Mouse (Mus musculus) testis, adult 2 months (tissue): ENCODE measurements around the gene Prkce. TPM values are rescaled to one million over a fixed set of nuclear protein-coding genes. Genes with fewer than 3 reads are reported as not detected.

Experiments
- H3K27ac ChIP-seq: fragments of 200-500 bp; 2 replicates; pipeline ENCODE4 v1.5.1; 2012; ENCODE audit warnings: low read depth, low read length; ENCODE audit not compliant: control insufficient read depth, insufficient read depth
- H3K27me3 ChIP-seq: fragments of 200-500 bp; 2 replicates; pipeline ENCODE4 v1.6.1; 2012; ENCODE audit warnings: mild to moderate bottlenecking, low read length, moderate library complexity; ENCODE audit not compliant: control insufficient read depth, insufficient read depth
- H3K36me3 ChIP-seq: fragments of 200-500 bp; 2 replicates; pipeline ENCODE4 v1.6.1; 2012; ENCODE audit warnings: mild to moderate bottlenecking, low read length; ENCODE audit not compliant: control insufficient read depth, insufficient read depth
- H3K4me1 ChIP-seq: fragments of 200-500 bp; 2 replicates; pipeline ENCODE4 v1.6.1; 2012; ENCODE audit warnings: low read length; ENCODE audit not compliant: control insufficient read depth, insufficient read depth
- H3K4me3 ChIP-seq: fragments of 200-500 bp; 2 replicates; pipeline ENCODE4 v1.5.1; 2012; ENCODE audit warnings: low read depth, mild to moderate bottlenecking, low read length, moderate library complexity, mixed read lengths; ENCODE audit not compliant: control insufficient read depth
- CTCF ChIP-seq: fragments of 200-500 bp; IDR thresholded peaks from 2 replicates; pipeline ENCODE4 v1.5.1; 2012; ENCODE audit warnings: low read depth, mild to moderate bottlenecking, inconsistent platforms, low read length, moderate library complexity; ENCODE audit not compliant: control insufficient read depth, insufficient read depth, insufficient replicate concordance
- POLR2A ChIP-seq: fragments of 200-500 bp; IDR thresholded peaks from 2 replicates; pipeline ENCODE4 v1.6.1; 2012; ENCODE audit warnings: low read depth, mild to moderate bottlenecking, inconsistent platforms, low read length, moderate library complexity; ENCODE audit not compliant: control insufficient read depth
- polyA plus RNA-seq: library from polyadenylated mRNA; depleted of rRNA; stranded (reverse); fragments of >200 nt; gene quantifications from 2 replicates; pipeline ENCODE4 v1.2.3, GENCODE M21; 2012

The Prkce gene
- polyA plus RNA-seq, 1 experiment = 1.2 TPM

- TF ChIP-seq POLR2A (no peak), CTCF (no peak)
- Histone ChIP-seq H3K27ac (no peak overlapping the region), H3K4me3 (no peak overlapping the region)
Measured at GRCm38 (mm10) chr17:86358388-86358787, 190.8 kb downstream of the Prkce start.

GRCm38 (mm10) chr17:86358847-86359246 is 191.3 kb downstream of the Prkce start:
- Histone ChIP-seq H3K27me3 (no peaks in the 10 kb centered on the region), H3K4me1 (no peaks in the 10 kb centered on the region), H3K27ac (no peak overlapping the region), H3K36me3 (no peaks in the 10 kb centered on the region), H3K4me3 (no peak overlapping the region)
- no peak for TF ChIP-seq POLR2A
- no peak for TF ChIP-seq CTCF

More at GRCm38 (mm10) chr17:86358388-86358787, 190.8 kb downstream of the Prkce start:
- no peaks in the 10 kb centered on the region for H3K27me3 ChIP-seq
- H3K36me3 ChIP-seq = no peaks in the 10 kb centered on the region
- H3K4me1 ChIP-seq = no peaks in the 10 kb centered on the region

GRCm38 (mm10) chr17:86360849-86361248 is 193.3 kb downstream of the Prkce start:
- TF ChIP-seq POLR2A = no peak
- TF ChIP-seq CTCF = no peak
- Histone ChIP-seq H3K4me1 (no peaks in the 10 kb centered on the region), H3K4me3 (no peak overlapping the region), H3K27ac (no peak overlapping the region), H3K27me3 (no peaks in the 10 kb centered on the region), H3K36me3 (no peaks in the 10 kb centered on the region)

- Histone ChIP-seq H3K36me3 (no peaks in the 10 kb centered on the region), H3K27me3 (no peaks in the 10 kb centered on the region), H3K4me1 (no peaks in the 10 kb centered on the region), H3K27ac (no peak overlapping the region), H3K4me3 (no peak overlapping the region)
- no peak for TF ChIP-seq CTCF
- no peak for TF ChIP-seq POLR2A
Measured at GRCm38 (mm10) chr17:86363356-86363755, 195.8 kb downstream of the Prkce start.

- Histone ChIP-seq H3K4me3 (no peak overlapping the region), H3K4me1 (no peaks in the 10 kb centered on the region), H3K27ac (no peak overlapping the region), H3K27me3 (no peaks in the 10 kb centered on the region), H3K36me3 (no peaks in the 10 kb centered on the region)
- no peak for TF ChIP-seq CTCF
- no peak for TF ChIP-seq POLR2A
Measured at GRCm38 (mm10) chr17:86364349-86365075, 196.9 kb downstream of the Prkce start.

- Histone ChIP-seq H3K27ac (no peak overlapping the region), H3K36me3 (no peaks in the 10 kb centered on the region), H3K4me1 (no peaks in the 10 kb centered on the region), H3K4me3 (no peak overlapping the region), H3K27me3 (no peaks in the 10 kb centered on the region)
- no peak for TF ChIP-seq POLR2A
- no peak for TF ChIP-seq CTCF
Measured at GRCm38 (mm10) chr17:86366919-86367318, 199.3 kb downstream of the Prkce start.

GRCm38 (mm10) chr17:86367676-86368075 is 200.1 kb downstream of the Prkce start:
- no peaks in the 10 kb centered on the region for H3K27me3 ChIP-seq
- no peaks in the 10 kb centered on the region for H3K4me1 ChIP-seq
- H3K4me3 ChIP-seq = no peak overlapping the region
- TF ChIP-seq POLR2A (no peak), CTCF (no peak)
- no peak overlapping the region for H3K27ac ChIP-seq
- H3K36me3 ChIP-seq = no peaks in the 10 kb centered on the region
